Comparison of ENCODE assay signal across 7 mouse cellular contexts in the genomic region with DNA sequence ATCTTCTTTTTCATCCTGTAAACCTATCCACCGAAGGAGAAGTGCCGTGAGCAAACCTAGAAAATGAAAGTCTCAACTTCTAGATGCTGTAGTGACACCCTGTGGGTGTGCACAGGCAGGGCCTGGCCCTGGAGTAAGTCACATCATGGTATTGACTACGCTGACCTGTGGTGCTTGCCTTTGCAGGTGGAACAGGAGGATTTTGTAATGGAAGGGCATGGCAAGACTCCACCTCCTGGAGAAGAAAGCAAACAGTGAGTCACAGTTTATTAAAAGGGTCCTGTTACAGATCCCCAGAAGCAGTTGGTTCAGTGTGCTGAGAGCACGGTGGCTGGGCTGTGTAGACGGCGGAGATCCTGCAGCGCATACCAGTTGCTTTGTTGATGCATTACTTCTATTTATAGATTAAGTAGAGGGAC.
DNase-seq lines count a peak whose midpoint lies in the region; ATAC-seq and TF ChIP-seq lines count a peak whose summit lies in the region.

No protein-coding gene starts in this region.

- H3K27me3 ChIP-seq in spleen, adult 2 months (ENCODE audit: control insufficient read depth, insufficient read depth, low read length) = no peaks in the 10 kb centered on the region
- no peaks in the 10 kb centered on the region for H3K27me3 ChIP-seq in liver, embryonic 15.5 days
- no peaks in the 10 kb centered on the region for H3K27me3 ChIP-seq in stomach, embryonic 15.5 days (replicated peaks)
- H3K27me3 ChIP-seq in forebrain, embryonic 16.5 days (replicated peaks; ENCODE audit: control insufficient read depth, insufficient read depth, low read length) = no peaks in the 10 kb centered on the region

- H3K9me3 ChIP-seq in liver, embryonic 15.5 days (replicated peaks) = no peaks in the 10 kb centered on the region
- no peaks in the 10 kb centered on the region for H3K9me3 ChIP-seq in stomach, embryonic 15.5 days
- H3K9me3 ChIP-seq in forebrain, embryonic 16.5 days (ENCODE audit: control insufficient read depth, low read length) = no peaks in the 10 kb centered on the region

- TF ChIP-seq CTCF in spleen, adult 2 months (IDR thresholded peaks at IDR 0.05; ENCODE audit: extremely low read depth, insufficient read depth, insufficient read length, insufficient replicate concordance) = peak; percentile 19; the same call in 1 of the 2 replicates

- no peak overlapping the region for H3K9ac ChIP-seq in liver, embryonic 15.5 days
- no peak overlapping the region for H3K9ac ChIP-seq in stomach, embryonic 15.5 days
- no peak overlapping the region for H3K9ac ChIP-seq in forebrain, embryonic 16.5 days (replicated peaks; ENCODE audit: low read depth, low read length)

- H3K4me1 ChIP-seq in spleen, adult 2 months (ENCODE audit: control insufficient read depth, insufficient read depth, insufficient read length) = peaks cover 10% of the 10 kb centered on the region
- H3K4me1 ChIP-seq in liver, embryonic 15.5 days (replicated peaks) = peaks cover 24% of the 10 kb centered on the region
- H3K4me1 ChIP-seq in stomach, embryonic 15.5 days = peaks cover 4% of the 10 kb centered on the region
- H3K4me1 ChIP-seq in forebrain, embryonic 16.5 days (replicated peaks; ENCODE audit: control insufficient read depth, insufficient read depth, low read length) = peaks cover 4% of the 10 kb centered on the region

- WGBS in spleen, adult 2 months = 45% methylated on average over 7 of the region's 7 CpGs
- 70% methylated on average over 7 of the region's 7 CpGs for WGBS in liver, embryonic 15.5 days (ENCODE audit: insufficient replicate concordance)
- 36% methylated on average over 7 of the region's 7 CpGs for WGBS in stomach, embryonic 15.5 days
- 41% methylated on average over 7 of the region's 7 CpGs for WGBS in forebrain, embryonic 16.5 days

- no peak overlapping the region for H3K4me2 ChIP-seq in liver, embryonic 15.5 days
- H3K4me2 ChIP-seq in stomach, embryonic 15.5 days = peak overlapping the region; percentile 14; the same call in 1 of the 2 replicates
- H3K4me2 ChIP-seq in forebrain, embryonic 16.5 days (ENCODE audit: low read length) = no peak overlapping the region

- TF ChIP-seq POLR2A in spleen, adult 2 months (IDR thresholded peaks at IDR 0.05; ENCODE audit: low read depth, low read length) = no peak

- H3K27ac ChIP-seq in spleen, adult 2 months (ENCODE audit: insufficient read depth, low read length) = no peak overlapping the region; the same call in 1 of the 2 replicates
- H3K27ac ChIP-seq in liver, embryonic 15.5 days (replicated peaks) = peak overlapping the region; percentile 14; the same call in 1 of the 2 replicates
- peak overlapping the region; percentile 59 for H3K27ac ChIP-seq in stomach, embryonic 15.5 days
- no peak overlapping the region for H3K27ac ChIP-seq in forebrain, embryonic 16.5 days (ENCODE audit: low read length)

- ATAC-seq in liver, embryonic 15.5 days (ENCODE audit: insufficient read depth) = 0 out of 2 replicates have a peak, but pooled peaks have one; percentile 31
- peak; percentile 93 for ATAC-seq in stomach, embryonic 15.5 days (ENCODE audit: insufficient read depth, low FRiP score, low read depth)
- no peak for ATAC-seq in forebrain, embryonic 16.5 days

- H3K36me3 ChIP-seq in spleen, adult 2 months (ENCODE audit: control insufficient read depth, insufficient read depth, low read length) = no peaks in the 10 kb centered on the region
- H3K36me3 ChIP-seq in liver, embryonic 15.5 days (replicated peaks) = no peaks in the 10 kb centered on the region
- H3K36me3 ChIP-seq in stomach, embryonic 15.5 days = no peaks in the 10 kb centered on the region
- no peaks in the 10 kb centered on the region for H3K36me3 ChIP-seq in forebrain, embryonic 16.5 days (ENCODE audit: control insufficient read depth, insufficient read depth)

- peak; percentile 12 to 25 for DNase-seq in spleen, adult 2 months (ENCODE audit: low read depth in 1 of 2, low spot score in 2 of 2)
- no peak for DNase-seq in spleen, postnatal 10 days (ENCODE audit: low spot score in 2 of 2)
- peak; percentile 22 to 42 for DNase-seq in gastrocnemius, adult 8-10 months (ENCODE audit: low spot score in 2 of 2)
- DNase-seq in cerebellum, postnatal 10 days = no peak

- no peak overlapping the region for H3K4me3 ChIP-seq in spleen, adult 2 months (ENCODE audit: extremely low read depth, insufficient read depth, insufficient read length)
- H3K4me3 ChIP-seq in liver, embryonic 15.5 days (replicated peaks) = no peak overlapping the region
- H3K4me3 ChIP-seq in stomach, embryonic 15.5 days (replicated peaks) = no peak overlapping the region
- no peak overlapping the region for H3K4me3 ChIP-seq in forebrain, embryonic 16.5 days (replicated peaks; ENCODE audit: low read length)

Comparison
In these comparisons a context has a peak if more than half of its experiments do, and no peak if none do; other contexts are left out.
1. DNase-seq: peak in spleen, adult 2 months (2 of 2) and gastrocnemius, adult 8-10 months (2 of 2); none in spleen, postnatal 10 days (0 of 2) and cerebellum, postnatal 10 days (0 of 2).
2. H3K27ac ChIP-seq: peak in liver, embryonic 15.5 days (single experiment) and stomach, embryonic 15.5 days (single experiment); none in spleen, adult 2 months (single experiment) and forebrain, embryonic 16.5 days (single experiment).